Mouse (Mus musculus): ENCODE results near the gene Tmem163.

Tmem163 gene

GRCm38 (mm10) chr1:127679498-127680133, at the start of gene Tmem163:
TSS of gene Tmem163 (minus strand) at chr1:127679548.
- in situ Hi-C loops (cut with MboI; ENCODE audit: low pct_unique_long_range_greater_than_20kb in 1 of 2, low sequenced_read_pairs in 2 of 2, unreplicated experiment in 1 of 2), result loop anchor here (5.0 to 10.0 kb wide), 3 partner anchors 85 to 182 kb away; no protein-coding TSS in a partner anchor

GRCm38 (mm10) chr1:127729096-127729495, 49.7 kb upstream of the Tmem163 start, which contains the start of gene Acmsd:
TSS of gene Acmsd (plus strand) at chr1:127729413.
- in situ Hi-C loops (cut with MboI; ENCODE audit: low pct_unique_long_range_greater_than_20kb in 1 of 2, low sequenced_read_pairs in 2 of 2, unreplicated experiment in 1 of 2), result no loop called here

- in situ Hi-C loops (cut with MboI; ENCODE audit: low pct_unique_long_range_greater_than_20kb in 1 of 2, low sequenced_read_pairs in 2 of 2, unreplicated experiment in 1 of 2), result no loop called here
These were observed 44.2 kb upstream of the Tmem163 start for GRCm38 (mm10) chr1:127723596-127723995.

- in situ Hi-C loops (cut with MboI; ENCODE audit: low pct_unique_long_range_greater_than_20kb in 1 of 2, low sequenced_read_pairs in 2 of 2, unreplicated experiment in 1 of 2), result no loop called here
These were observed 38.9 kb upstream of the Tmem163 start for GRCm38 (mm10) chr1:127718290-127718689.

- in situ Hi-C loops (cut with MboI; ENCODE audit: low pct_unique_long_range_greater_than_20kb in 1 of 2, low sequenced_read_pairs in 2 of 2, unreplicated experiment in 1 of 2), result no loop called here
These were observed 37.1 kb upstream of the Tmem163 start for GRCm38 (mm10) chr1:127716441-127716840.

GRCm38 (mm10) chr1:127706269-127706668, 26.9 kb upstream of the Tmem163 start:
- in situ Hi-C loops (cut with MboI; ENCODE audit: low pct_unique_long_range_greater_than_20kb in 1 of 2, low sequenced_read_pairs in 2 of 2, unreplicated experiment in 1 of 2), result no loop called here

GRCm38 (mm10) chr1:127702187-127702586, 22.8 kb upstream of the Tmem163 start:
- in situ Hi-C loops (cut with MboI; ENCODE audit: low pct_unique_long_range_greater_than_20kb in 1 of 2, low sequenced_read_pairs in 2 of 2, unreplicated experiment in 1 of 2), result no loop called here

- in situ Hi-C loops (cut with MboI; ENCODE audit: low pct_unique_long_range_greater_than_20kb in 1 of 2, low sequenced_read_pairs in 2 of 2, unreplicated experiment in 1 of 2), result no loop called here
These were observed 17.2 kb upstream of the Tmem163 start for GRCm38 (mm10) chr1:127696533-127696932.

- in situ Hi-C loops (cut with MboI; ENCODE audit: low pct_unique_long_range_greater_than_20kb in 1 of 2, low sequenced_read_pairs in 2 of 2, unreplicated experiment in 1 of 2), result loop anchor here (5.0 kb wide), 2 partner anchors 171 to 181 kb away; no protein-coding TSS in a partner anchor
These were observed 1.4 kb downstream of the Tmem163 start for GRCm38 (mm10) chr1:127677661-127678580.

GRCm38 (mm10) chr1:127677131-127677631, 2.2 kb downstream of the Tmem163 start:
- in situ Hi-C loops (cut with MboI; ENCODE audit: low pct_unique_long_range_greater_than_20kb in 1 of 2, low sequenced_read_pairs in 2 of 2, unreplicated experiment in 1 of 2), result loop anchor here (5.0 kb wide), 2 partner anchors 170 to 180 kb away; no protein-coding TSS in a partner anchor

GRCm38 (mm10) chr1:127676516-127677099, 2.7 kb downstream of the Tmem163 start:
- in situ Hi-C loops (cut with MboI; ENCODE audit: low pct_unique_long_range_greater_than_20kb in 1 of 2, low sequenced_read_pairs in 2 of 2, unreplicated experiment in 1 of 2), result loop anchor here (5.0 kb wide), 2 partner anchors 169 to 179 kb away; no protein-coding TSS in a partner anchor

GRCm38 (mm10) chr1:127676116-127676515, 3.2 kb downstream of the Tmem163 start:
- in situ Hi-C loops (cut with MboI; ENCODE audit: low pct_unique_long_range_greater_than_20kb in 1 of 2, low sequenced_read_pairs in 2 of 2, unreplicated experiment in 1 of 2), result loop anchor here (5.0 kb wide), 2 partner anchors 169 to 179 kb away; no protein-coding TSS in a partner anchor

- in situ Hi-C loops (cut with MboI; ENCODE audit: low pct_unique_long_range_greater_than_20kb in 1 of 2, low sequenced_read_pairs in 2 of 2, unreplicated experiment in 1 of 2), result loop anchor here (5.0 kb wide), 2 partner anchors 168 to 178 kb away; no protein-coding TSS in a partner anchor
These were observed 4.1 kb downstream of the Tmem163 start for GRCm38 (mm10) chr1:127675253-127675652.

- in situ Hi-C loops (cut with MboI; ENCODE audit: low pct_unique_long_range_greater_than_20kb in 1 of 2, low sequenced_read_pairs in 2 of 2, unreplicated experiment in 1 of 2), result no loop called here
These were observed 5.9 kb downstream of the Tmem163 start for GRCm38 (mm10) chr1:127673221-127674050.

GRCm38 (mm10) chr1:127668161-127668560, 11.2 kb downstream of the Tmem163 start:
- in situ Hi-C loops (cut with MboI; ENCODE audit: low pct_unique_long_range_greater_than_20kb in 1 of 2, low sequenced_read_pairs in 2 of 2, unreplicated experiment in 1 of 2), result no loop called here

- in situ Hi-C loops (cut with MboI; ENCODE audit: low pct_unique_long_range_greater_than_20kb in 1 of 2, low sequenced_read_pairs in 2 of 2, unreplicated experiment in 1 of 2), result no loop called here
These were observed 12.1 kb downstream of the Tmem163 start for GRCm38 (mm10) chr1:127667110-127667860.

- in situ Hi-C loops (cut with MboI; ENCODE audit: low pct_unique_long_range_greater_than_20kb in 1 of 2, low sequenced_read_pairs in 2 of 2, unreplicated experiment in 1 of 2), result no loop called here
These were observed 13.1 kb downstream of the Tmem163 start for GRCm38 (mm10) chr1:127666221-127666620.
